Mouse (Mus musculus): ENCODE data around the gene Acer2. TPM values are rescaled to one million over a fixed set of nuclear protein-coding genes. Genes with fewer than 3 reads are reported as not detected.
A peak's percentile ranks its signal among the peaks of the same experiment; 100 is the strongest.
"Not testable (repeated sequence)": the region's sequence is repeated elsewhere in the genome, so short reads cannot be mapped to it uniquely, and the experiment has no call there.

The Acer2 gene
- polyA plus RNA-seq (2011; ENCODE audit: insufficient read depth, insufficient read length, low replicate concordance, missing spikeins): 0.86 and 1.8 TPM in 2 replicates

DNA sequence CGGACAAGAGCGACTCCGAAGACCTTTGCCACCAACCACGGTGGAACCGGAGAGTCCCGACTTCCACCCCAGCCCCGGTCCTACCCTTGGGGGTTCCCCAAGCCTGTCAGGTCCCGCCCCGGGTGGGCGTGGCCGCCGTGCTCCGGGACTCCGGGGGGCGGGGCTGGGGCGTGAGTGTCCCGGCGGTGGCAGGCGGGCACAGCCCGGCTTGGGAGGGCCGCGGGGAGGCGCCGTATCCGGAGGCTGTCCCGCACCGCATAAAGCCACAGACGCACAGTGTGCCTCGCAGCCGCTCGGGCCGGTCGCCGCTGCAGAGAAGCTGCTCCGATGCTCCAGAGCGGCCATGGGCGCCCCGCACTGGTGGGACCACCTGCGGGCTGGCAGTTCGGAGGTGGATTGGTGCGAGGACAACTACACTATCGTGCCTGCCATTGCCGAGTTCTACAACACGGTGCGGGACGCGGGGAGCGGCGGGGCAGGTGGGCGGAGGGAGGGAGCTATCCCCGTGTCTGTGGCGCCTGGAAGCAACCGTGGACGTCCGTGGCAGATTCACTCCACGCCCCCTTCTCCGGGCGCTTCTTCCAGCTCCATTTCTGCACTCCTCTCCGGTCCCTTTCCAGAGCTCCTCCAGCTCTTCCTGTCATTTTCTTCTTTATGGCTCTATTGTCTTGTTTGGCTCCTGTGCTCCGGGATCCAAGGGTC, at the start of gene Acer2:
TSS of gene Acer2 (plus strand) at position 251 of the 702 bp plus-strand sequence.
- peak within 1 kb of the TSS; percentile 68 for H3K4me3 ChIP-seq (replicated peaks; ENCODE audit: control insufficient read depth, low read depth, low read length)
- WGBS: under 1% methylated on average over 59 of the region's 60 CpGs
- TF ChIP-seq CTCF (IDR thresholded peaks at IDR 0.05; ENCODE audit: control insufficient read depth, insufficient read depth, low read length) (no peak), POLR2A (IDR thresholded peaks at IDR 0.05; ENCODE audit: borderline replicate concordance, control insufficient read depth, low read depth, low read length) (peak; percentile 62; the same call in 1 of the 2 replicates)
- no peaks in the 10 kb centered on the region for H3K4me1 ChIP-seq (ENCODE audit: control insufficient read depth, insufficient read depth, low read length)
- no peak within 1 kb of the TSS for H3K27ac ChIP-seq (ENCODE audit: control insufficient read depth, insufficient read depth, low read depth, low read length, poor library complexity)

DNA sequence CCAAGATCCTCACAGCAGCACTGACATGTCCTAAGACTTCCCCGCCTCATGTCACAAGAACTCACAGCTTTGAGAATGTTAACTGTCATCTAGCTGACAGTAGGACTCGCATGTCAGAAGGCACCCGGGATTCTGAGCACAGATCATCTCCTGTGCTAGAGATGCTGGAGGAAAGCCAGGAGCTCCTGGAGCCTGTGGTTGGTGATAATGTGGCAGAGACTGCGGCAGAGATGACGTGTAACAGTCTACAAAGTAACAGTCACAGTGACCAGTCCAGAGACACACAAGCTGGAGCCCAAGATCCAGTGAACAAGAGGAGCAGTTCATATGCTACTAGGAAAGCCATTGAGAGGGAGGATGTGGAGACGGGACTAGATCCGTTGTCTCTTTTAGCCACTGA, 49.1 kb upstream of the Acer2 start:
- Histone ChIP-seq H3K27ac (ENCODE audit: control insufficient read depth, insufficient read depth, low read depth, low read length, poor library complexity) (no peak overlapping the region), H3K4me3 (replicated peaks; ENCODE audit: control insufficient read depth, low read depth, low read length) (no peak overlapping the region), H3K4me1 (ENCODE audit: control insufficient read depth, insufficient read depth, low read length) (no peaks in the 10 kb centered on the region)
- WGBS: 76% methylated on average over 7 of the region's 7 CpGs
- TF ChIP-seq POLR2A (IDR thresholded peaks at IDR 0.05; ENCODE audit: borderline replicate concordance, control insufficient read depth, low read depth, low read length): no peak

DNA sequence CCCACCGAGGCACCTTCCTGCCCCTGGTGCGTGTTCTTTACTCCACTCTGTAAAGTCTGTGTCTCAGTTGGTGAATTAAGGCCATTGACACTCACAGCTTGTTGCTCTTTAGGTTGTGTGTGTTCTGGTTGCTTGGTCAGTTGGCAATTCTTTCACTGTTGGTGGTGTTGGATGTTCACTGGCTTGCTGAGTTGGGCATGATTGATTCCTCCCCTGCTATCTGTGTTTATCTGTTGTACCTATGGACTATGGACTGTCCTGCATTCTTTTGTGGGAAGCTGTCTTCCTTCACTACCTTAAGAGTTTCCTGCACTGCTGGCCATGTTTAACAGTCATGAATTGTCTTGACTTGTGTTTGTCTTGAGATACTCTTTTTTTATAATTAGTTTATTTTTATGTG, 42.3 kb upstream of the Acer2 start:
- 96% methylated on average over 2 of the region's 2 CpGs for WGBS
- H3K27ac ChIP-seq (ENCODE audit: control insufficient read depth, insufficient read depth, low read depth, low read length, poor library complexity): no peak overlapping the region
- no peak overlapping the region for H3K4me3 ChIP-seq (replicated peaks; ENCODE audit: control insufficient read depth, low read depth, low read length)
- H3K4me1 ChIP-seq (ENCODE audit: control insufficient read depth, insufficient read depth, low read length): no peaks in the 10 kb centered on the region
- TF ChIP-seq CTCF (IDR thresholded peaks at IDR 0.05; ENCODE audit: control insufficient read depth, insufficient read depth, low read length): no peak
- TF ChIP-seq POLR2A (IDR thresholded peaks at IDR 0.05; ENCODE audit: borderline replicate concordance, control insufficient read depth, low read depth, low read length): no peak

DNA sequence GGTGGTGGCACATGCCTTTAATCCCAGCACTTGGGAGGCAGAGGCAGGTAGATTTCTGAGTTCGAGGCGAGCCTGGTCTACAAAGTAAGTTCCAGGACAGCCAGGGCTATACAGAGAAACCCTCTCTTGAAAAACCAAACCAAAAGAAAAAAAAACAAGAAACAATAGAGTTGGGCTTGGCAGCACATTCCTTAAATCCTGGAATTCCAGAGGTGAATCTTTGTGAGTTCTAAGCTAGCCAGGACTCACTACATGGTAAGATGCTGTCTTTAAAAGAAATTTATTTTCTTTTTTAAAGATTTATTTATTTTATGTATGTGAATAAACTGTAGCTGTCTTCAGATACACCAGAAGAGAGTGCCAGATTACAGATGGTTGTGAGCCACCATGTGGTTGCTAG, 33.1 kb upstream of the Acer2 start:
- not testable (repeated sequence) for H3K4me1 ChIP-seq (ENCODE audit: control insufficient read depth, insufficient read depth, low read length); H3K4me3 ChIP-seq (replicated peaks; ENCODE audit: control insufficient read depth, low read depth, low read length); H3K27ac ChIP-seq (ENCODE audit: control insufficient read depth, insufficient read depth, low read depth, low read length, poor library complexity)
- WGBS: 88% methylated on average over 2 of the region's 2 CpGs

DNA sequence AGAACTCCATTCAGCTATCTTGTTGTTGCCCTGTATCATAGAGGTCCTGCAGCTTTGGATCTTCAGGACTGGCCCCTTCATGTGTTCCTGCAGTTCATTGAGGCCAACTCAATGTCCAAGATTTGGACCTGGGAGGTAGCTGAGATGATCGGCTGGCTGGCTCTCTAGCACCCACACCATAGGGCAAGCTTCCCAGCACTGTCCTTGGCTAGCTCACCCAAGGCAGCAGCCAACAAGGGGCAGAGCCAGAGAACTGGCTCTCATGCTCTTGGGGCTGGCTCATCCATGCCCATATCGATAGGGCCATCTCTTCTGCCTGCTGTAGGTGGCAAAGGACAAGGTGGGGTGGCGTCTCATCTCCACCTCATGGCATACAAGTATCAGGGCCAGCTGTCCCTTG, 28.8 kb upstream of the Acer2 start:
- Histone ChIP-seq H3K4me3 (replicated peaks; ENCODE audit: control insufficient read depth, low read depth, low read length) (no peak overlapping the region), H3K27ac (ENCODE audit: control insufficient read depth, insufficient read depth, low read depth, low read length, poor library complexity) (no peak overlapping the region), H3K4me1 (ENCODE audit: control insufficient read depth, insufficient read depth, low read length) (no peaks in the 10 kb centered on the region)
- no peak for TF ChIP-seq POLR2A (IDR thresholded peaks at IDR 0.05; ENCODE audit: borderline replicate concordance, control insufficient read depth, low read depth, low read length)
- TF ChIP-seq CTCF (IDR thresholded peaks at IDR 0.05; ENCODE audit: control insufficient read depth, insufficient read depth, low read length): no peak
- 91% methylated on average over 3 of the region's 3 CpGs for WGBS

DNA sequence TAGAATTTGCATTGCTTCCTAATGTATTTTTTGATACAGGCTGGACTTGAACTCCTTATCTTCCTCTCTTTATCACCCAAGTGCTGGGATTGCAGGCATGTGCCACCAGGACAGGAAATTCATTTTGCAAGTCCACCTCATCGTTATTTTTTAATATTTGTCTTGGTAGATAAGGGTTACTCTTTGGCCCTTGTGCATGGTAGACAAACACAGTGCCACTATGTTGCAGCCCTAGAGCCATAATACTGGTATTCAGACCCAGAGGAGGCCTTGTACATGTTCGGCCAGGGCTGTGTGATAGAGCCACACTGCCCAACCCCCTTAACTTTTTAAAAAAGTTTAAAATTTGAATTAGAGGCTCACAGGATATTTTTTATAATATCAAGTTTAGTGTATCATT, 26.9 kb upstream of the Acer2 start:
- Histone ChIP-seq H3K4me3 (replicated peaks; ENCODE audit: control insufficient read depth, low read depth, low read length) (no peak overlapping the region), H3K4me1 (ENCODE audit: control insufficient read depth, insufficient read depth, low read length) (no peaks in the 10 kb centered on the region), H3K27ac (ENCODE audit: control insufficient read depth, insufficient read depth, low read depth, low read length, poor library complexity) (no peak overlapping the region)
- WGBS: 66% methylated on average over 2 of the region's 2 CpGs
- TF ChIP-seq CTCF (IDR thresholded peaks at IDR 0.05; ENCODE audit: control insufficient read depth, insufficient read depth, low read length) (no peak), POLR2A (IDR thresholded peaks at IDR 0.05; ENCODE audit: borderline replicate concordance, control insufficient read depth, low read depth, low read length) (no peak)

DNA sequence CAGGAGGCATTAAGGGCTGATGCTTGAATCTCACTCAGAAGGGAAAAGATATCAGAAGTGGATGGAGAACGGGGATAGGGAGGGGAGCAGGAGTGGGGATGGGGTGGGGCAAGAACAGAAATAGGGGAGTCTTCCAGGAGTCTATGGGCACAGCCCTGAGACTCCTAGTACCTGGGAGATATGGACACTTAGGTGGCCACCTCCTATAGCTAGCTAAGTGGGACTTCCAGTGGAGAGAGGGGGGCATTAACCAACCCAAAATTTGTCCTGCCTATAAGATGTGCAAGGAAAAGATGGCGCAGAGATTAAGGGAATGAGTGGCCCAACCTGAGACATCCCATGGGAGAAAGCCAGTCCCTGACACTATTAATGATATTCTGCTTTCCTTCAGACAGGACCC, 22.9 kb upstream of the Acer2 start:
- Histone ChIP-seq H3K4me1 (ENCODE audit: control insufficient read depth, insufficient read depth, low read length) (no peaks in the 10 kb centered on the region; the same call in 1 of the 2 replicates), H3K27ac (ENCODE audit: control insufficient read depth, insufficient read depth, low read depth, low read length, poor library complexity) (no peak overlapping the region), H3K4me3 (replicated peaks; ENCODE audit: control insufficient read depth, low read depth, low read length) (no peak overlapping the region)
- 74% methylated on average over 2 of the region's 2 CpGs for WGBS
- no peak for TF ChIP-seq POLR2A (IDR thresholded peaks at IDR 0.05; ENCODE audit: borderline replicate concordance, control insufficient read depth, low read depth, low read length)
- TF ChIP-seq CTCF (IDR thresholded peaks at IDR 0.05; ENCODE audit: control insufficient read depth, insufficient read depth, low read length): no peak

DNA sequence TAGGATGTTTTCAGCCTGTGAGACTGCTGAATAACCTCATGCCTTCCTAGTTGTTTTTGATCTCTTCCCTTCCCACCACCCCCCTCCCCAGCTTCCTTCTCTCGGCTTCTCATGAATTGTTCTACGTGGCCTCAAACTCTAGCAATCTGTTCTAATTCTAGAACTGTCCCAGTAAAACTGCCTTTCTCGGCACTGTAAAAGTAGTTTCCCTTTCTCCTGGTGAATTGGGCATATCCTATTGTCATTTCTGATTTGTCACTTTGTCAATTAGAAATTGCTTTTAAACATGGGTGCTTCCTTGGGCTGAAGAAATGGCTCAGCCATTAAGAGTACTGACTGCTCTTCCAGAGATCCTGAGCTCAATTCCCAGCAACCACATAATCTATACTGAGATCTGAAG, 22.2 kb upstream of the Acer2 start:
- no peaks in the 10 kb centered on the region; the same call in 1 of the 2 replicates for H3K4me1 ChIP-seq (ENCODE audit: control insufficient read depth, insufficient read depth, low read length)
- no peak overlapping the region for H3K4me3 ChIP-seq (replicated peaks; ENCODE audit: control insufficient read depth, low read depth, low read length)
- 59% methylated on average over 3 of the region's 3 CpGs for WGBS
- no peak overlapping the region for H3K27ac ChIP-seq (ENCODE audit: control insufficient read depth, insufficient read depth, low read depth, low read length, poor library complexity)
- TF ChIP-seq POLR2A (IDR thresholded peaks at IDR 0.05; ENCODE audit: borderline replicate concordance, control insufficient read depth, low read depth, low read length): no peak
- TF ChIP-seq CTCF (IDR thresholded peaks at IDR 0.05; ENCODE audit: control insufficient read depth, insufficient read depth, low read length): no peak

Measured in bone marrow, adult 2 months (tissue).